Mouse (Mus musculus) midbrain, embryonic 10.5 days (tissue): ENCODE results near the gene Sp100. TPM values are rescaled to one million over a fixed set of nuclear protein-coding genes. Genes with fewer than 3 reads are reported as not detected.
A peak's percentile ranks its signal among the peaks of the same experiment; 100 is the strongest.

Experiments used
- DNase-seq: peaks from one replicate; pipeline ENCODE4 v3.0.0-alpha.2; 2017; ENCODE audit warnings: low spot score
- H3K27ac ChIP-seq: fragments of 300-500 bp; sonication (generic); replicated peaks from 2 replicates; pipeline ENCODE4 v1.5.1; 2016; ENCODE audit warnings: mild to moderate bottlenecking
- H3K27me3 ChIP-seq: fragments of 300-500 bp; sonication (generic); 2 replicates; pipeline ENCODE4 v1.6.1; 2016; ENCODE audit warnings: low read depth, mild to moderate bottlenecking; ENCODE audit not compliant: poor library complexity, severe bottlenecking
- H3K36me3 ChIP-seq: fragments of 300-500 bp; sonication (generic); 2 replicates; pipeline ENCODE4 v1.6.1; 2016; ENCODE audit warnings: mild to moderate bottlenecking, moderate library complexity
- H3K4me1 ChIP-seq: fragments of 300-500 bp; sonication (generic); 2 replicates; pipeline ENCODE4 v1.6.1; 2016
- H3K4me3 ChIP-seq: fragments of 300-500 bp; sonication (generic); 2 replicates; pipeline ENCODE4 v1.5.1; 2016; ENCODE audit warnings: mild to moderate bottlenecking, moderate library complexity
- H3K9me3 ChIP-seq: fragments of 300-500 bp; sonication (generic); replicated peaks from 2 replicates; pipeline ENCODE4 v1.6.1; 2016; ENCODE audit warnings: mild to moderate bottlenecking
- WGBS: fragments of 180-500 bp; shearing (Covaris S2); methylation state at CpG from one replicate; pipeline ENCODE4 v1.1.7; 2016; 5-methylcytosine and 5-hydroxymethylcytosine counted together
- polyA plus RNA-seq: library from polyadenylated mRNA; unstranded; fragments of >200 nt; fragmentation: Nextera tagmentation; extraction: Ambion mirVana; gene quantifications from 2 replicates; pipeline ENCODE4 v1.2.1, GENCODE M21; 2016

Gene Sp100
- polyA plus RNA-seq, 1 experiment from 2014 or later: 0.39 TPM

GRCm38 (mm10) chr1:85706754-85707153, 57.0 kb downstream of the Sp100 start:
- no peak for DNase-seq
- Histone ChIP-seq H3K36me3 (no peaks in the 10 kb centered on the region), H3K4me1 (peaks cover 6% of the 10 kb centered on the region; the same call in 1 of the 2 replicates), H3K27me3 (no peaks in the 10 kb centered on the region), H3K9me3 (no peaks in the 10 kb centered on the region), H3K4me3 (no peak overlapping the region), H3K27ac (no peak overlapping the region)
- 88% methylated on average over 2 of the region's 2 CpGs for WGBS

DNA sequence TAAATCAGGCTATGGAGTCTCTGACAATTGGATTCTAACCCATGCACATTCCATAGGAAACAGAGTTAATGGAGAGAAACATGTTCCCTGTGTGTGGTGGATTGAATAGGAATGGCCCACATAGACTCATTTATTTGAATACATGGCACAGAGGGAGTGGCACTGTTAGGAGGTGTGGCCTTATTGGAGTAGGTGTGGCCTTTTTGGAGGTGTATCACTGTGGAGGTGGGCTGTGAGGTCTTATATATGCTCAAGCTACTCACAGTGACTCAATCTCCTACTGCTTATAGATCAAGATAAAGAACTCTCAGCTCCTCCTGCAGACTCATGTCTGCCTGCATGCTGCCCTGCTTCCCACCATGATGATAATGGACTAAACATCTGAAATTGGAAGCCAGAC, 64.7 kb downstream of the Sp100 start:
- Histone ChIP-seq H3K27ac (no peak overlapping the region), H3K36me3 (no peaks in the 10 kb centered on the region), H3K9me3 (no peaks in the 10 kb centered on the region), H3K27me3 (no peaks in the 10 kb centered on the region), H3K4me1 (peaks cover 5% of the 10 kb centered on the region), H3K4me3 (no peak overlapping the region)
- no peak for DNase-seq

- Histone ChIP-seq H3K27ac (no peak overlapping the region), H3K4me1 (peaks cover 10% of the 10 kb centered on the region), H3K4me3 (no peak overlapping the region), H3K36me3 (no peaks in the 10 kb centered on the region), H3K27me3 (no peaks in the 10 kb centered on the region), H3K9me3 (no peaks in the 10 kb centered on the region)
- 66% methylated on average over 7 of the region's 7 CpGs for WGBS
- no peak for DNase-seq
Measured at GRCm38 (mm10) chr1:85716447-85717027, 66.7 kb downstream of the Sp100 start.

- no peak for DNase-seq
- WGBS: 89% methylated on average over 4 of the region's 4 CpGs
- H3K4me1 ChIP-seq: peaks cover 14% of the 10 kb centered on the region
- H3K27me3 ChIP-seq: no peaks in the 10 kb centered on the region
- no peaks in the 10 kb centered on the region for H3K9me3 ChIP-seq
- no peaks in the 10 kb centered on the region for H3K36me3 ChIP-seq
- no peak overlapping the region for H3K4me3 ChIP-seq
- H3K27ac ChIP-seq: no peak overlapping the region
Measured at GRCm38 (mm10) chr1:85719049-85719448, 69.3 kb downstream of the Sp100 start.

DNA sequence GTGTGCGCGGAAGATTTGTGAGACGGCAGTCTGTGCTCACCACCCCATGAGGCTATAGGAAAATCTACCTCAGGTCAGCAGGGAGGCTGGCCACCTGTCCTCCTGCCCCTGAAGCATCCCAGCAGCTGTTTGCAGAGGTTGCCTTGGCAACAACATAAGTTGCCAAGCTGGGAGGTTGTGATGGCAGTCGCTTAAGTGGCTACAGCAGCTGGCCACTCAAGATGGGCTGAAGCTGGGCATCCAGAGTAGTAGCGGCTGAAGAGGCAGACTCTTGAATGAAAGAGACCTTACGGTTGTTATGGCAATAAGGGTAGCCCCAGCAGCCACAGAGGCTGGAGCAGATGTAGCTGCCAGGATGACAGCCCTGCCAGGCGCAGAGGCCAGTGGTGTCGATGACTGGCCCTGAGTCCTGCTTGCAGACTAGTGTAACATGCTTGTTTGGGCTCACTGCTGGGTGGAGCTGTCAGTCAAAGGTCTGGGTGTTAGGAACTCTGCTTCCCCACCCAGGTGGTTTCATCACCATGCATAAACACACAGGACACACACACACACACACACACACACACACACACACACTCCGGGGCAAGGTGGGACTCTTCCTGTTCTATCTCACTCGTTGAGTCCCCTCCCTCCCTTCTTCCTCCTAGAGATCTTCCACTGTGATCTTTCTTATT, 70.6 kb downstream of the Sp100 start:
- H3K4me3 ChIP-seq: no peak overlapping the region
- H3K27me3 ChIP-seq: no peaks in the 10 kb centered on the region
- peaks cover 14% of the 10 kb centered on the region for H3K4me1 ChIP-seq
- no peaks in the 10 kb centered on the region for H3K9me3 ChIP-seq
- H3K27ac ChIP-seq: no peak overlapping the region
- 81% methylated on average over 10 of the region's 10 CpGs for WGBS
- DNase-seq: peak; percentile 29
- H3K36me3 ChIP-seq: no peaks in the 10 kb centered on the region

DNA sequence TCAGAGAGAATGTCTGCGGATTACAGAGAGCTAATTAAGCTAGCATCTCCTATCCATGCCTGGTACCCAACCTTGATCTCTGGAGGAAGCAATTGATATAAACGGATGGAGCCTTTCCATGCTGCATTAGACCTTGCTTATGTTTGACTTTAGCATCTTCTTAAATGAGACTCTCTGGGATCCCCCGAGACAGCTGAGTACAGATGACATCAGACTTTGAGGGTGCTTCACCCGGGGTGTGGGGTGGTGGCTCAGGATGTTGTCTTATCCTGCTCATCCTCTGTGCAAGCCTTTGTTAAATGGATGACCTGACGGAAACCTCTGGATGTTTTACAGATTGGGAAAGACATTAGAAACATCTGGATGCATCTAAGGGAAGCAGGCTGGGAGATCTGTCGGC, 80.7 kb downstream of the Sp100 start:
- 0 out of 2 replicates have a peak, but pooled peaks cover 4% of the 10 kb centered on the region for H3K4me1 ChIP-seq
- H3K36me3 ChIP-seq: no peaks in the 10 kb centered on the region
- DNase-seq: no peak
- no peak overlapping the region for H3K4me3 ChIP-seq
- H3K27ac ChIP-seq: no peak overlapping the region
- H3K9me3 ChIP-seq: no peaks in the 10 kb centered on the region
- 89% methylated on average over 6 of the region's 6 CpGs for WGBS
- no peaks in the 10 kb centered on the region for H3K27me3 ChIP-seq

DNA sequence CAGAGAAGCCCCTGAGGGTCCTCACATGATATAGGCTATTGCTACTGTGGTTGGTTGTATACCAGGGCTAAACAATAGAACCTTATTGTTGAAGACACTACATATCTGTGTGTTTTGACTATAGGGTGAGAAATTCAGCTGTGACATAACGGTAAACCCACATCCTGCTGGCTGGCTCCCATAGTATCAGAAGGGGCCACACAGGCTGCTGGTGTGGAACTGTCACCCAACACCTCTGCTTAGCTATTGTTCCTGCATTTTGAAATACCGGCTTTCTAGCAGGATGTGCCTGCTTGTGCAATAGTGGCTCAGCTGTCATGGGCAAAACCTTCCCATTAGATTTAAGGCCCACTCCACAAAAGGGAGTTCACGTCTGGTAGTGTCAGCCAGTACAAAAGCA, 82.8 kb downstream of the Sp100 start:
- H3K27me3 ChIP-seq: no peaks in the 10 kb centered on the region
- 82% methylated on average over 3 of the region's 3 CpGs for WGBS
- H3K27ac ChIP-seq: no peak overlapping the region
- no peaks in the 10 kb centered on the region for H3K9me3 ChIP-seq
- H3K4me3 ChIP-seq: no peak overlapping the region
- H3K4me1 ChIP-seq: peaks cover 10% of the 10 kb centered on the region
- no peak for DNase-seq
- no peaks in the 10 kb centered on the region for H3K36me3 ChIP-seq

GRCm38 (mm10) chr1:85734511-85734910, 84.7 kb downstream of the Sp100 start:
- H3K9me3 ChIP-seq: no peaks in the 10 kb centered on the region
- no peaks in the 10 kb centered on the region for H3K36me3 ChIP-seq
- H3K27me3 ChIP-seq: no peaks in the 10 kb centered on the region
- no peak overlapping the region for H3K4me3 ChIP-seq
- WGBS: 100% methylated on average over 1 of the region's 1 CpGs
- no peak overlapping the region for H3K27ac ChIP-seq
- no peak for DNase-seq
- H3K4me1 ChIP-seq: peaks cover 10% of the 10 kb centered on the region

DNA sequence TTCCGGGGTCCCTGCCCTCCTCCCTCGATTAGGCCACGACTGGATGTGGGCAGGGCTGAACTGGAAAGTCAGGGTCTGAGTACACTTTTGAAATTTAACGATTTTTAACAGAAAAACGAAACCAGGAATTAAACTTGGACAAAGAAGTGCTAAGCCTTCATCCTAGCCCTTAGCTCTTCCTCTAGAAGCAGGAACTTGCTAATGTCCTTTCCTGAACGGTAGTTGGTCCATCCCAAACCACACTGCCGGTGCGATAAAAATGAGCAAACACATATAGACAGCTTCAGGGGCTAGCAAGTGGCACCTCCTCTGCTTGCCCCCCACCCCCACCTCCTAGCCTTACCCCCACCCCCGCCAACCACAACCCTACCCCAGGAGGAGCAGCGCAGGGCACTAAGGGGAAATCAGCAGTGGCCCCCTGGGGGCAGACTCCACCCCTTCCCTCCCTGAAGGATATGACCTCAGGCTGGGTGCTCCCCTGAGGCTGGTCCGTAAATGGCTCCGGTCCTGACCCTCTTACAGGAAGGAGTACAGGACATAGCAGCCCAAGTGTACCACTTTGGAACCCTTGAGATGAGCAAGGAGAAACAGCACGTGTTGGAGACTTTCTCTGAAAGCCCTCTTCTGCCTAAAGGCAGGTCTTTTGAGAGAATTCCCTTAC, 85.8 kb downstream of the Sp100 start:
- peaks cover 10% of the 10 kb centered on the region for H3K4me1 ChIP-seq
- H3K4me3 ChIP-seq: peak overlapping the region; percentile 45; the same call in 1 of the 2 replicates
- no peaks in the 10 kb centered on the region for H3K36me3 ChIP-seq
- peak overlapping the region; percentile 79; the same call in 1 of the 2 replicates for H3K27ac ChIP-seq
- no peak for DNase-seq
- no peaks in the 10 kb centered on the region for H3K9me3 ChIP-seq
- no peaks in the 10 kb centered on the region for H3K27me3 ChIP-seq
- WGBS: 75% methylated on average over 13 of the region's 13 CpGs

DNA sequence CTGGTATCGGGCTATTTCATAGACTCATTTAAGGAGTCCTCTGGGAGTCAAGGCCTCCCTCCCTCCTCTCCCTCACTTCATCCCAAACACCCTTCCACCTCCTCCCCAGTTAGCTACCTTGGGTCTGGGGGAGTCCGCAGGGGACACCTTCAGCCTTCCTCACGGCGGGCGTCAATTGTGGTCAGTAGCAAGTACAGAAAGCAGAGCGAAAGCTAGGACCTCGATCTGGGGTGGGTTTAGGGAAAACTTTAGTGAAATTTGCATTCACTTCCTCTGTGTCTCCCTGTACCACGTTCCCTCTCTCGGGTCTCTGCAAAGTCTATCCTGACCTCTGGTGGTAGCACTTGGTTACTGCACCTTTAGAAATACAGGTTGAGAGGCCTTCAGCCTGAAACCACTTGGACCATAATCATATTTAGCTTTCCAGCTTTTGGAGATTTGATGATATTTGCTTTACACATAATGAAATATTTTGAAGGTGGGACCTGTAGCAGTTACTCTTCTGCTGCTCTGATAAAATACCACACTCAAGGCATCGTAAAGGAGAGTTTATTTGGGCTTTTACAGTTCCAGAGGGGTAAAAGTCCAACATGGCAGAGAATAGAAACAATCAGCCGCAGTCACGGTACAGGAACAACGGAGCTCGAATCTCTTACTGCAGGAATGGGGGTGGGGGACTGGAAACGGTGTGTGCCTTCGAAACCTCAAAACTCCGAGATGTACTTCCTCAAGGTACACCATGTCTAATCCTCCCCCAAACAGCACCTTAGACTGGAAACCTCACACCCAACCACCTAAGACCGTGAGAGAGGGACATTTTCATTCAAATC, 86.8 kb downstream of the Sp100 start:
- Histone ChIP-seq H3K27ac (peak overlapping the region; percentile 79), H3K27me3 (no peaks in the 10 kb centered on the region), H3K4me1 (peaks cover 12% of the 10 kb centered on the region), H3K4me3 (peak overlapping the region; percentile 45), H3K9me3 (no peaks in the 10 kb centered on the region), H3K36me3 (no peaks in the 10 kb centered on the region)
- 43% methylated on average over 18 of the region's 18 CpGs for WGBS
- DNase-seq: peak; percentile 57

DNA sequence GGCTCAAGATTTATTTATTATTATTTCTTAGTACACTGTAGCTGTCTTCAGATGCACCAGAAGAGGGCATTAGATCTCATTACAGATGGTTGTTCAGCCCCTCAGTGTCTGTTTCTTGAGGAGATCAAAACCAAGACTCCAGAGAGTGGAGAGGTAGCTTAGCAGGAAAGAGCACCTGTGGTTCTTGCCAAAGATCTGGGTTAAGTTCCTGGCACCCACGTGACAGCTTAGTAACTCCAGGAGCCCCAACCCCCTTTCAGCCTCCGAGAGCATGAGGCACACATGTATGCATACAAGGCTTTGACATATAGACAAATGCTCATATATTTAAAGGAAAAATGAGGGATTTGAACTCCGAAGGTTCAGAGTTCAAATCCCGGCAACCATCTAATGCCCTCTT, 89.2 kb downstream of the Sp100 start:
- 93% methylated on average over 4 of the region's 4 CpGs for WGBS
- H3K27ac ChIP-seq: no peak overlapping the region
- DNase-seq: no peak
- no peaks in the 10 kb centered on the region for H3K9me3 ChIP-seq
- no peaks in the 10 kb centered on the region for H3K36me3 ChIP-seq
- H3K27me3 ChIP-seq: no peaks in the 10 kb centered on the region
- H3K4me1 ChIP-seq: peaks cover 27% of the 10 kb centered on the region
- no peak overlapping the region for H3K4me3 ChIP-seq

- H3K4me3 ChIP-seq: no peak overlapping the region
- H3K4me1 ChIP-seq: peaks cover 27% of the 10 kb centered on the region
- H3K36me3 ChIP-seq: no peaks in the 10 kb centered on the region
- no peak for DNase-seq
- no peak overlapping the region for H3K27ac ChIP-seq
- H3K27me3 ChIP-seq: no peaks in the 10 kb centered on the region
- H3K9me3 ChIP-seq: no peaks in the 10 kb centered on the region
Measured at GRCm38 (mm10) chr1:85739819-85740218, 90.0 kb downstream of the Sp100 start.
